Mouse (Mus musculus) cerebellum, adult 8-10 months (tissue): ENCODE measurements at regions not wholly inside any gene's neighbourhood (a gene's known extent, or its start where the extent isn't known, plus 50 kb on each side); places are given as distances from the start of the nearest gene placed in this dataset.
A peak's percentile ranks its signal among the peaks of the same experiment; 100 is the strongest.

Experiments
- DNase-seq: peaks from one replicate; pipeline ENCODE4 v3.0.0; 2022

DNA sequence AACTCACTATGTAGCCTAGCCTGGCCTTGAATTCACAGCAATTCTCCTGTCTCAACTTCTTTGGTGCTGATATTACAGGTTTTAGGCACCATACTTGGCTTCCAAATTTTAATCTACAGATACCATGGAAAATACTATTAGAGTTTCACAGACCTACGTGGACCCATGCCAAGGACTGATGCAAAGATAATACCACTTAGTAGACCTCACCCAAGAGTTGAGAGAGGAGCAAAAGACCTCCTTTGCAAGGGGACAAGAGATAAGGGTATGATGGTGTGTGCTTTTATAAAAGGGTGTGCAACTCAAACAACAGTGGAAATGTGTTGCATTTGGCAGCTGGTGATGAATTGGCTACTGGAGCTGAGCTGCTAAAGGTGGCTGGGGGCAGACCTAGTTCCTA is 358.6 kb upstream of the Diaph2 start:
- DNase-seq: no peak

DNA sequence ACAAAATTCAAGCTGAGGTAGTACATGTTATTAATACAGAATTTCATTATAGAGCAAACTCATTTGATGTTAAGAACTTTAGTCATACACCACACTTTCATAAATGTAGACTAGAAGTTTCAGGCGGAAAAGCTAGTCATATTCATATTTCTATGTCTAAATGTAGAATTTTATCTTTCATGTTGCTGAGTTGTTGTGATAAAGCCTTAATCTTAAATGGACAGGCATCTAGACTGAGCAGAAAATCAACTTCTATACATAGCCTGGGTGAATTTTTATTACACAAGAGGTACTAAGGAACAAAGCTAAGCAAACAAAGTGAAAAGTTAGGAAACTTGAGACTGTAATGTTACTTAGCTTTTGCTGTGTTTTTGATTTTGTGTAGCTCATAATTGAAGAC is 341.8 kb upstream of the Diaph2 start:
- no peak for DNase-seq

DNA sequence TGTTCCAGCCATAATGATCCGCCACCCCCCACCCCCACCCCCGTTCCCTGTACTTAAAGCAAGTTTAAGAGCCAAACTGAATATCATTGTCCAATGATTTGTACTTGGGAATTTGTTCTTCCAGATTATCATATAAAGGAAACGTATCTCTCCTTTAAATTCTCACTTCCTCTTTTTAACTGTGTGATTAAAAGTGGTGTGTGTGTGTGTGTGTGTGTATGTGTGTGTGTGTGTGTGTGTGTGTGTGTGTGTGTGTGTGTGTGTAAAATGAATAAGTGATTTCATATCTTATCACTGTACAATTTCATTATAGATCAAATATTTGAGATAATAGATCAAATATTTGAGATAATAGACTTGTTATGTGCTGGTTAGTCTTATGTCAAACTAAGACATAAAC is 339.5 kb upstream of the Diaph2 start:
- no peak for DNase-seq

DNA sequence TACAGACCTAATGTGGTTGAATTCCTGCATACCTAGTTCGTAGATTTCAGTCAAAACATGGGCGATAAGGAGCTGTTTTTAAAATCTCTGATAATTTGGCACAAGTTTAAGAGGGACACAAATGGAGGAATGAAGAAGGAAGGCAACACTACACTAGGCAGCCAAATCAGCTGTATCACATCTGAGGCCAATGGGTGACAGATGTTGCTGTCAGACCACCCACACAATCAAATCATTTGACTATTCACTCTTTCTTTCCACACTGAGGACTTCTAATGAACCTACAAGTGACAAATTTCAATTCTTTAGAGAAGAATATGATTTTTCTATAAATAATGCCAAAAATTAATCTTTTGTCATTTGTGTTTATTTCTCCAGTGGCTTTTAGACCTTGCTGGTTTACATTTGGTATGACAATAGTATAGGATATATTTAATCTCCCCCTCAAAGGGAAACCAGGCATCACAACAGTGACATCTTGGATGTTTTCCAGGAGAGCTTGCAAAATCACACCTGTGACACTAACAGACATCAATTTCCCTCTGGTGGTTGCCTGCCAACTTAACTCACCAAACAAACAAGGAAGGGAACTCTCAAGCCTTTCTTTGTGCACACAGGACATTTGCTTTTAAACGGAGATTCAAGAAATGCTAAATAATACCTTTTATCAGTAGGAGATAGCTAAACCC is 336.5 kb upstream of the Diaph2 start:
- peak; percentile 20 for DNase-seq

DNA sequence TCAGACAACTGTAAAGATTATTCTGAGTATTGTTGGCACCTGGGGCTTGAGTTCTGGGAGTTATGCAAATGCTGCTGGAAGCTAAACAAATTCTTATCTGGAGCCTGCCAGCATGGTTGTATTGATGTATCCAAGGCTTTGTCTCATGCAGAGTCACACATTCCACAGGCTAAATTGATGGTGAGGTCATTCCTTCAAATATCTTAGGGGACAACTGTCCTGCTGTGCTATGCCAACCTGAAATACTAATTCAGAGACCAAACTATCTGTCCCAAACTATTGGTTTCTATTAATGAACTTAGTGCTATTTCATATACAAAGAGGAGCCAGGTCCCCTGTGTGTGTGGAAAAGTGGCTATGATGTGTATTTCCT is 335.9 kb upstream of the Diaph2 start:
- DNase-seq: no peak

DNA sequence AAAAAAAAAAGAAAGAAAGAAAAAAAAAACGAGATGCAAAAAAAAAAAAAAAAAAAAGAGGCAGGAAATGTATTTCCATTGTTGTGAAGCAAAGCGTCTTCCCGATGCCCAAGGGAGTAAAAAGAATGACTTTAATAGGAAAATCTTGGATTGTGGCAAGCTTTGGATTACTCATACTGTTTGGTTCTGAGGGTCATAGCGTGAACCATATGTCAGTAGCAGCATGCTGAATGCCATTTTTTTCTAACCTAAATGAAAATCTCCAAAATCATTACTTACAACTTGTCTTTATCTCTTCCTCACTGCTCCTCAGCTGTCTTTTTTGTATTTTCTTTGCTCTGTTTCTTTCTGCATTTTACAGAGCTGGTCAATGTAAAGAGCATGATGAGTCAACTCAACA is 334.2 kb upstream of the Diaph2 start:
- peak; percentile 6 for DNase-seq

DNA sequence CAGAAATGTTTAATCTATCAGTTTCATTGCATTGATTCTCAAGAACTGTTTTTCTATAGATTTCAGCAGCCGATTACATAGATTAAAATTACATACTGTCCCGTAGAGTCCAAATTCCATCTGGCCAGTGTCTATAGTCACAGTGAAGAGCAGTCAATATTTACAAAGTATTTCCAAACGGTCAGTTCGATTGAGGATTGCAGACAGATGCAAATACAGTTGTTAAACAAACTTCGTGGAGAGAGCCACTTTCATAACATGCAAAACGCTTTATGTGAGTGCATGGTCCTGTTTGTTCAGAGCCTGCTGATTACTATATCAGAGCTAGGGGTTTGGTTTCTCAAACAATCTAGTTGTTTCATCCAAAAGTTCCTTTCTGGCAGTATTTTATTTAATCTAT is 301.0 kb upstream of the Diaph2 start:
- DNase-seq: no peak

DNA sequence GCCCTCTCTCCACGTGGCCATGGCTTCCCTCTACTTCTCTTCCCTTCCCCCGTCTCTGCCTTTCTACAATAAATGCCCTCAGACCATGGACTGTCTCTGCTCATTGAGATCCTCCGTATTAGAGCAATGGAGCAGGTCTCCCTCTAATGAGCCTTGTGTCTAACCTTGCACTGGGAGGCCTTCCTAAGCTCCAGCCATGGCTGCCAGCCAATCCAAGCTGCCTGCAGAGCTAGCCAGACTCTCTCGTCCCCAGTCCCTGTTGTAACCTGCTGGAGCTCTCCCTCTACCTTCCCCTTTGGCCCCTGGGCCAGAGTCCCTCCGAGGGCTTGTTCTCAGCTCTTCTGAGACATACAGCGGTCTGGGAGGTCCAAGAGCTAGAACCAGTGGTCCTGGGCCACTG is 273.3 kb upstream of the Diaph2 start:
- peak; percentile 12 for DNase-seq

DNA sequence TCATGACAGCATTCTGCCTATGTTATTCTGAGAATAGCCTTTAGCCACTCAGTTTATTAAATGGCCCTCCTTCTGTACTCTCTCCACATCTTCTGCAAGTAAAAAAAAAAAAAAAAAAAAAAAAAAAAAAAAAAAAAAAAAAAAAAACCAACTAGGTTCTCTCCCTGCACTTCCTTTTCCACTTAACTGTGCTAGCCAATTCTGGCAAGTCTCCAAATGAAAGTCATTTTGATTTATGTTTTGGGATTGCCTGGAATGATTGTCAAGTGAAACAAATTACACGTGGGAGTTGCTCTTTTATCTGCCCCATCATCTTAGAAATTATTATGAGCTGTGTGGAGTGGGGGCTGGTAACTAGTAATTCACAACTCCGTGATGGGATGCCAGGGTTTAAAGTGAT is 255.0 kb upstream of the Diaph2 start:
- no peak for DNase-seq
